Mouse (Mus musculus) liver, embryonic 14.5 days (tissue): ENCODE measurements around the gene Pde10a. TPM values are rescaled to one million over a fixed set of nuclear protein-coding genes. Genes with fewer than 3 reads are reported as not detected.

Source experiments
- ATAC-seq: fragments of 200-750 bp; cut with Nextera tagmentation; 2 replicates; pipeline ENCODE4 v1.8.0; 2017; ENCODE audit warnings: moderate number of reproducible peaks, mild to moderate bottlenecking, moderate library complexity; ENCODE audit not compliant: insufficient read depth
- DNase-seq, 3 experiments: peaks; one replicate each; pipeline ENCODE4 v3.0.0-alpha.2; 2012 to 2013; ENCODE audit warnings: low read depth in 3 of 3, low spot score in 3 of 3
- H3K27ac ChIP-seq: fragments of 300-500 bp; sonication (generic); 2 replicates; pipeline ENCODE4 v1.5.1; 2014; ENCODE audit warnings: moderate library complexity, mild to moderate bottlenecking, control low read depth, inconsistent platforms
- H3K27me3 ChIP-seq: fragments of 300-500 bp; sonication (generic); 2 replicates; pipeline ENCODE4 v1.6.1; 2014; ENCODE audit warnings: mild to moderate bottlenecking, low read length, moderate library complexity; ENCODE audit not compliant: control insufficient read depth, insufficient read depth
- H3K36me3 ChIP-seq: fragments of 300-500 bp; sonication (generic); replicated peaks from 2 replicates; pipeline ENCODE4 v1.6.1; 2014; ENCODE audit warnings: low read depth; ENCODE audit not compliant: control insufficient read depth, insufficient read depth
- H3K4me1 ChIP-seq, 2 experiments: fragments of 200-500 bp in 1 of 2; fragments of 300-500 bp in 1 of 2; sonication (generic) in 1 of 2; replicated peaks; 2 replicates each; pipeline ENCODE4 v1.6.1; 2012 to 2014; ENCODE audit warnings: antibody characterized with exemption in 1 of 2, inconsistent platforms in 1 of 2, low read length in 1 of 2; ENCODE audit not compliant: control insufficient read depth in 2 of 2, insufficient read depth in 2 of 2
- H3K4me2 ChIP-seq: fragments of 300-500 bp; sonication (generic); 2 replicates; pipeline ENCODE4 v1.6.1; 2014; ENCODE audit warnings: low read depth, mild to moderate bottlenecking, control low read depth, moderate library complexity
- H3K4me3 ChIP-seq, 2 experiments: fragments of 200-500 bp in 1 of 2; fragments of 300-500 bp in 1 of 2; sonication (generic) in 1 of 2; 2 replicates each; pipeline ENCODE4 v1.5.1; 2012 to 2014; ENCODE audit warnings: low read depth in 2 of 2, low read length in 2 of 2, mild to moderate bottlenecking in 2 of 2, control low read depth in 1 of 2, inconsistent platforms in 1 of 2, moderate library complexity in 1 of 2; ENCODE audit not compliant: insufficient read depth in 1 of 2
- H3K9ac ChIP-seq: fragments of 300-500 bp; sonication (generic); replicated peaks from 2 replicates; pipeline ENCODE4 v1.6.1; 2014; ENCODE audit warnings: mild to moderate bottlenecking, control low read depth, moderate library complexity
- H3K9me3 ChIP-seq: fragments of 300-500 bp; sonication (generic); 2 replicates; pipeline ENCODE4 v1.6.1; 2016; ENCODE audit warnings: low read length, mixed read lengths; ENCODE audit not compliant: control insufficient read depth
- CTCF ChIP-seq: IDR thresholded peaks from 2 replicates; pipeline ENCODE4 v1.5.1; 2016; ENCODE audit warnings: antibody characterized with exemption, low read depth, control low read depth
- EP300 ChIP-seq: IDR thresholded peaks from 2 replicates; pipeline ENCODE4 v1.6.1; 2016; ENCODE audit warnings: antibody characterized with exemption, low read depth
- WGBS: fragments of 180-500 bp; shearing (Covaris S2); extraction: QIAGEN DNeasy Blood & Tissue Kit; methylation state at CpG from one replicate; pipeline ENCODE4 v1.1.7; 2014; ENCODE audit not compliant: insufficient replicate concordance; 5-methylcytosine and 5-hydroxymethylcytosine counted together
- polyA plus RNA-seq, 2 experiments: library from polyadenylated mRNA; depleted of rRNA in 1 of 2; stranded (reverse) in 1 of 2; unstranded in 1 of 2; fragments of >200 nt; fragmentation: Nextera tagmentation in 1 of 2; extraction: Ambion mirVana in 1 of 2; gene quantifications; 2 replicates each; pipeline versions ENCODE4 v1.2.1 to v1.2.3; 2012 to 2014

The Pde10a gene
- polyA plus RNA-seq, 2 experiments: 0.52 to 0.60 TPM

- Histone ChIP-seq H3K4me3 (no peak overlapping the region), H3K36me3 (no peaks in the 10 kb centered on the region), H3K4me2 (no peak overlapping the region), H3K4me1 (no peaks in the 10 kb centered on the region), H3K9ac (no peak overlapping the region), H3K9me3 (no peaks in the 10 kb centered on the region), H3K27me3 (no peaks in the 10 kb centered on the region), H3K27ac (no peak overlapping the region)
- WGBS: 53% methylated on average over 6 of the region's 6 CpGs
- TF ChIP-seq EP300 (no peak), CTCF (no peak)
- no peak for DNase-seq
- ATAC-seq: no peak
These were observed 18.4 kb upstream of the Pde10a start for GRCm38 (mm10) chr17:8506726-8507125.

GRCm38 (mm10) chr17:8507654-8508053, 17.5 kb upstream of the Pde10a start:
- no peak for ATAC-seq
- Histone ChIP-seq H3K27ac (no peak overlapping the region), H3K27me3 (no peaks in the 10 kb centered on the region), H3K36me3 (no peaks in the 10 kb centered on the region), H3K4me3 (no peak overlapping the region), H3K4me1 (no peaks in the 10 kb centered on the region), H3K4me2 (no peak overlapping the region), H3K9ac (no peak overlapping the region), H3K9me3 (no peaks in the 10 kb centered on the region)
- WGBS: 18% methylated on average over 3 of the region's 3 CpGs
- TF ChIP-seq EP300 (no peak), CTCF (no peak)
- DNase-seq: no peak

GRCm38 (mm10) chr17:8508305-8509141, 16.6 kb upstream of the Pde10a start:
- TF ChIP-seq EP300: no peak
- no peak for TF ChIP-seq CTCF
- Histone ChIP-seq H3K9me3 (no peaks in the 10 kb centered on the region), H3K36me3 (no peaks in the 10 kb centered on the region), H3K4me3 (no peak overlapping the region), H3K27me3 (no peaks in the 10 kb centered on the region), H3K27ac (no peak overlapping the region), H3K4me1 (no peaks in the 10 kb centered on the region), H3K9ac (no peak overlapping the region), H3K4me2 (no peak overlapping the region)
- WGBS: 2% methylated on average over 16 of the region's 16 CpGs
- DNase-seq: no peak
- no peak for ATAC-seq

- Histone ChIP-seq H3K9ac (no peak overlapping the region), H3K4me3 (no peak overlapping the region), H3K36me3 (no peaks in the 10 kb centered on the region), H3K27me3 (no peaks in the 10 kb centered on the region), H3K4me2 (no peak overlapping the region), H3K27ac (no peak overlapping the region), H3K9me3 (no peaks in the 10 kb centered on the region), H3K4me1 (no peaks in the 10 kb centered on the region)
- ATAC-seq: no peak
- no peak for DNase-seq
- 56% methylated on average over 6 of the region's 6 CpGs for WGBS
- TF ChIP-seq CTCF: no peak
- TF ChIP-seq EP300: no peak
These were observed 9.2 kb upstream of the Pde10a start for GRCm38 (mm10) chr17:8516006-8516405.

- H3K9me3 ChIP-seq: no peaks in the 10 kb centered on the region
- H3K4me3 ChIP-seq: no peak overlapping the region
- no peak for DNase-seq
- H3K27me3 ChIP-seq: peaks cover 31% of the 10 kb centered on the region
- WGBS: 28% methylated on average over 3 of the region's 3 CpGs
- H3K27ac ChIP-seq: no peak overlapping the region
- no peaks in the 10 kb centered on the region for H3K36me3 ChIP-seq
- no peaks in the 10 kb centered on the region for H3K4me1 ChIP-seq
- H3K9ac ChIP-seq: no peak overlapping the region
- H3K4me2 ChIP-seq: no peak overlapping the region
- TF ChIP-seq CTCF (no peak), EP300 (no peak)
- no peak for ATAC-seq
These were observed 1.2 kb upstream of the Pde10a start for GRCm38 (mm10) chr17:8523986-8524385.
